Mouse (Mus musculus) embryonic facial prominence, embryonic 11.5 days (tissue): ENCODE results near the gene Gm20388. TPM values are rescaled to one million over a fixed set of nuclear protein-coding genes. Genes with fewer than 3 reads are reported as not detected.
A peak's percentile ranks its signal among the peaks of the same experiment; 100 is the strongest.

ENCODE experiments used
- ATAC-seq: fragments of 200-750 bp; cut with Nextera tagmentation; replicated peaks from 2 replicates; pipeline ENCODE4 v1.8.0; 2017; ENCODE audit warnings: low read depth; ENCODE audit not compliant: insufficient number of reproducible peaks, low FRiP score, low TSS enrichment
- DNase-seq: peaks from one replicate; pipeline ENCODE4 v3.0.0-alpha.2; 2015; ENCODE audit warnings: low spot score
- H3K27ac ChIP-seq: fragments of 300-500 bp; sonication (generic); replicated peaks from 2 replicates; pipeline ENCODE4 v1.5.1; 2014; ENCODE audit warnings: mild to moderate bottlenecking, low read depth, low read length, control low read depth
- H3K27me3 ChIP-seq: fragments of 300-500 bp; sonication (generic); 2 replicates; pipeline ENCODE4 v1.6.1; 2014; ENCODE audit warnings: mild to moderate bottlenecking, low read length, moderate library complexity, mixed read lengths; ENCODE audit not compliant: control insufficient read depth, insufficient read depth
- H3K36me3 ChIP-seq: fragments of 300-500 bp; sonication (generic); replicated peaks from 2 replicates; pipeline ENCODE4 v1.6.1; 2014; ENCODE audit warnings: low read depth, mild to moderate bottlenecking, low read length, moderate library complexity, mixed read lengths; ENCODE audit not compliant: control insufficient read depth, insufficient read depth
- H3K4me1 ChIP-seq: fragments of 300-500 bp; sonication (generic); 2 replicates; pipeline ENCODE4 v1.6.1; 2014; ENCODE audit warnings: low read length, mixed read lengths; ENCODE audit not compliant: control insufficient read depth, insufficient read depth
- H3K4me2 ChIP-seq: fragments of 300-500 bp; sonication (generic); 2 replicates; pipeline ENCODE4 v1.6.1; 2014; ENCODE audit warnings: low read depth, mild to moderate bottlenecking, control low read depth, low read length, moderate library complexity
- H3K4me3 ChIP-seq: fragments of 300-500 bp; sonication (generic); 2 replicates; pipeline ENCODE4 v1.5.1; 2014; ENCODE audit warnings: low read depth, low read length, control low read depth
- H3K9ac ChIP-seq: fragments of 300-500 bp; sonication (generic); replicated peaks from 2 replicates; pipeline ENCODE4 v1.6.1; 2014; ENCODE audit warnings: mild to moderate bottlenecking, control low read depth, low read length
- H3K9me3 ChIP-seq: fragments of 300-500 bp; sonication (generic); replicated peaks from 2 replicates; pipeline ENCODE4 v1.6.1; 2016; ENCODE audit warnings: mild to moderate bottlenecking, low read length, inconsistent platforms, mixed read lengths; ENCODE audit not compliant: control insufficient read depth
- WGBS: fragments of 180-500 bp; shearing (Covaris S2); extraction: QIAGEN DNeasy Blood & Tissue Kit; methylation state at CpG from one replicate; pipeline ENCODE4 v1.1.7; 2014; 5-methylcytosine and 5-hydroxymethylcytosine counted together
- polyA plus RNA-seq: library from polyadenylated mRNA; unstranded; fragments of >200 nt; fragmentation: Nextera tagmentation; extraction: Ambion mirVana; gene quantifications from 2 replicates; pipeline ENCODE4 v1.2.1, GENCODE M21; 2014

Gm20388 gene
- polyA plus RNA-seq, 1 experiment from 2014 or later, result 3.1 TPM

DNA sequence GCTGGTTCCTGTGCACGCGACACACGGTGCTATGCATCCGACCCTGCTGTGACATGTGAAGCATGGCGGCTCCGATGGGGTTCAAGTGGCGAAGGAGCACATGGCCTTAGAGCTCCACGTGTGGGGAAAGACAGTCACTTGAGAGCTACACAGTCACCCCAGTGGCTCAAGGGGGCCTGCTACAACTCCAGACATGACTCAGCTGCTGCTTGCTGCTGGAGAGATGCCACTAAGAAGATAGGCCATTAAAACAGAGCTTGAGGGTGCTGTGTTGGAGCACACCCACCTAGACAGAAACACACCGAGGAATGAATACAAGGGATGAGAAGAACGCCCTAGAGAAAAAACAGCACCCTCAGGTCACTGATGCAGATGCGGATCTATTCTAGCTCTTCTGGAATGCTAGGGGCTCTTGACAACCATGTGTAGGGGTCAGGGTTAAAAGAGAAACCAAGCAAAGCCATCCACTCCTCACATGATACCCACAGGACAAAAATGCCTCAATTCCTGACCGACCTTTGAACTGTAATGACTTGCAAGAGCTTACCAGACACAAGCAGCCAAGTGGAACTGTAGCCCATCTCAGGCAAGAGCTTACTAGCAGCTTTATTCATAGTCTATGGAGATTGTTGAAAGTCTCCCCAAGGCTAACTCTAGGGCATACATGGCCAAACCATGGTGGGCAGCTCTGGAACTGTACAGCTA lies 1737.0 kb downstream of the Gm20388 start:
- Histone ChIP-seq H3K4me3 (no peak overlapping the region), H3K36me3 (no peaks in the 10 kb centered on the region), H3K27me3 (no peaks in the 10 kb centered on the region), H3K27ac (no peak overlapping the region), H3K9me3 (no peaks in the 10 kb centered on the region), H3K4me2 (no peak overlapping the region), H3K4me1 (peaks cover 16% of the 10 kb centered on the region), H3K9ac (no peak overlapping the region)
- ATAC-seq (no peak), DNase-seq (no peak)
- WGBS, result 88% methylated on average over 12 of the region's 12 CpGs

DNA sequence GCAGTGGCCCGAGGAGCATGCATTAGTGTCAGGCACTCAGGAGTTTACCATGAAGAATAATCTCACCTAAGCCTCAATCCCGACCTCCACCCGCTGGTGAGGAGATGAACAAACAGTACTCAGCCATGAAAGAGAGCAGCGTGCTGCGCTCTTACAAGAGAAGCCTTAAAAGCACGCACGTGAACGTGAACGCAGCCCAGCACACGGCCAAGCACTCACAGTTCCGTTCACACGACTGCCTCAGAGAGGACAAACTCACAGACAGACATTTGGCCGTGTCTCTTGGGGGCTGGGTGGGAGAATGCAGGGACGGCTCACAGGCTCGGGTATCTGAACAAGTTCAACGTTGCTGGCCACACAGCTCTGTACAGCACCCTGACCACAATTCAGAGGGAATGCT lies 1737.8 kb downstream of the Gm20388 start:
- Histone ChIP-seq H3K27me3 (no peaks in the 10 kb centered on the region), H3K4me1 (peaks cover 16% of the 10 kb centered on the region), H3K4me3 (no peak overlapping the region), H3K9ac (no peak overlapping the region), H3K9me3 (no peaks in the 10 kb centered on the region), H3K36me3 (no peaks in the 10 kb centered on the region), H3K27ac (no peak overlapping the region), H3K4me2 (no peak overlapping the region)
- no peak for ATAC-seq
- WGBS, result 72% methylated on average over 16 of the region's 16 CpGs
- no peak for DNase-seq

GRCm38 (mm10) chr8:121649423-121649822 lies 1738.8 kb downstream of the Gm20388 start:
- ATAC-seq (no peak), DNase-seq (no peak)
- Histone ChIP-seq H3K4me1 (peaks cover 19% of the 10 kb centered on the region), H3K27ac (no peak overlapping the region), H3K9me3 (no peaks in the 10 kb centered on the region), H3K4me3 (peak overlapping the region; percentile 19; the same call in 1 of the 2 replicates), H3K9ac (peak overlapping the region; percentile 25; the same call in 1 of the 2 replicates), H3K36me3 (no peaks in the 10 kb centered on the region), H3K27me3 (no peaks in the 10 kb centered on the region), H3K4me2 (peak overlapping the region; percentile 98)
- WGBS, result 81% methylated on average over 5 of the region's 5 CpGs

- peak overlapping the region; percentile 19 for H3K4me3 ChIP-seq
- 0 out of 2 replicates have a peak overlapping the region, but pooled peaks have one; percentile 32 for H3K9ac ChIP-seq
- H3K4me2 ChIP-seq, result peak overlapping the region; percentile 98
- no peaks in the 10 kb centered on the region for H3K36me3 ChIP-seq
- 58% methylated on average over 10 of the region's 10 CpGs for WGBS
- ATAC-seq, result no peak
- no peaks in the 10 kb centered on the region for H3K9me3 ChIP-seq
- H3K27ac ChIP-seq, result no peak overlapping the region
- H3K27me3 ChIP-seq, result no peaks in the 10 kb centered on the region
- H3K4me1 ChIP-seq, result peaks cover 19% of the 10 kb centered on the region
- DNase-seq, result no peak
Observed at GRCm38 (mm10) chr8:121649904-121650303, 1739.3 kb downstream of the Gm20388 start.

GRCm38 (mm10) chr8:121650389-121651307 lies 1740.0 kb downstream of the Gm20388 start:
- ATAC-seq (no peak), DNase-seq (no peak)
- H3K27me3 ChIP-seq, result no peaks in the 10 kb centered on the region
- H3K4me2 ChIP-seq, result peak overlapping the region; percentile 98
- H3K9me3 ChIP-seq, result no peaks in the 10 kb centered on the region
- 71% methylated on average over 20 of the region's 20 CpGs for WGBS
- H3K9ac ChIP-seq, result peak overlapping the region; percentile 72
- no peaks in the 10 kb centered on the region for H3K36me3 ChIP-seq
- H3K27ac ChIP-seq, result no peak overlapping the region
- peaks cover 19% of the 10 kb centered on the region for H3K4me1 ChIP-seq
- H3K4me3 ChIP-seq, result peak overlapping the region; percentile 80

DNA sequence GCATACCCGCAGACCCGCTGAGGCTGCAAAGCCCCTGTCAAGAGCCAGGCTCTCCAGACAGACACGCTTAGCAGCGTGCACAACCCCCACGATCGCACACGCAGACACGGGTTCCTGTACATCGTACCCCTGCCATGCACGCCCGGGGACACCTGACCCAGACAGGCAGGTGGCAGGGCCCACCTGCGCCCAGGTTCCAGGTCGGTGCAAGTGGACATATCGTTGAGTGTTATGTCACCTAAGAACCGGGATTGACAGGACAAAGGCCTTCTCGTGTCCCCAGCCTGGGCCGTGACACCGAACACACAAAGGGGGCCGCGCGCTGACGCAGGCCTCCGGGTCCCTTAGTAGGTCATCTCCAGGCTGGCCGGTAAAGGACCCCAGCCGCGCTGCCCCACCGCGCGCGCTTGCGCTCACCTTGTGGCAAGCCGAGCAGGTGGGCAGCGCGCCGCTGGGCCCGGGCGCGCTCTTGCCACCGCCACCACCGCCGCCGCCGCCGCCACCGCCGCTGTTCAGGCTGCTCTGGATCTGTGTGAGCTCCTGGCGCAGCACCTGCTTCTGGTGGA lies 1740.8 kb downstream of the Gm20388 start:
- Histone ChIP-seq H3K9ac (peak overlapping the region; percentile 72), H3K4me1 (peaks cover 19% of the 10 kb centered on the region), H3K27ac (no peak overlapping the region), H3K9me3 (no peaks in the 10 kb centered on the region), H3K36me3 (no peaks in the 10 kb centered on the region), H3K4me3 (peak overlapping the region; percentile 80), H3K4me2 (peak overlapping the region; percentile 98), H3K27me3 (no peaks in the 10 kb centered on the region)
- ATAC-seq, result no peak
- 14% methylated on average over 47 of the region's 47 CpGs for WGBS
- DNase-seq, result peak; percentile 19

- Histone ChIP-seq H3K4me1 (peaks cover 19% of the 10 kb centered on the region), H3K27me3 (no peaks in the 10 kb centered on the region), H3K9ac (peak overlapping the region; percentile 72), H3K27ac (no peak overlapping the region), H3K4me2 (peak overlapping the region; percentile 98), H3K36me3 (no peaks in the 10 kb centered on the region), H3K9me3 (no peaks in the 10 kb centered on the region), H3K4me3 (peak overlapping the region; percentile 80)
- peak; percentile 59 for DNase-seq
- WGBS, result under 1% methylated on average over 49 of the region's 56 CpGs
- no peak for ATAC-seq
Observed at GRCm38 (mm10) chr8:121651874-121652361, 1741.3 kb downstream of the Gm20388 start.
